Mouse (Mus musculus) neutrophil, adult 59 days (primary cell): ENCODE results near the gene Grpr. TPM values are rescaled to one million over a fixed set of nuclear protein-coding genes. Genes with fewer than 3 reads are reported as not detected.

Experiments used
- total RNA-seq, 2 experiments: library from RNA; stranded (reverse); gene quantifications; 1 replicate in 1 of 2; 2 replicates in 1 of 2; pipeline ENCODE4 v1.2.4; 2023

Gene Grpr
- total RNA-seq = not detected

GRCm38 (mm10) chrX:163549666-163550065 lies at the start of gene Grpr:
Gene Grpr, minus strand, starts transcription at chrX:163549677.

Other genes with a start within 250 kb of the Grpr start
- 1 to 10 TPM in 1 of 2 experiments, under 1 TPM in 1; 0.86 to 1.8 TPM for gene Rnf138rt1, start 211.7 kb upstream of the Grpr start, total RNA-seq